Mouse (Mus musculus): ENCODE measurements around the gene Serpine1. TPM values are rescaled to one million over a fixed set of nuclear protein-coding genes. Genes with fewer than 3 reads are reported as not detected.

Gene Serpine1
- polyA plus RNA-seq, 1 experiment from 2014 or later: not detected

- Histone ChIP-seq H3K36me3 (ENCODE audit: control insufficient read depth, insufficient read depth, low read length) (no peaks in the 10 kb centered on the region), H3K9me3 (ENCODE audit: control insufficient read depth, low read length) (no peaks in the 10 kb centered on the region), H3K27ac (ENCODE audit: low read depth, low read length) (no peak overlapping the region), H3K4me2 (ENCODE audit: low read depth) (no peak overlapping the region), H3K4me1 (ENCODE audit: control insufficient read depth, insufficient read depth, low read length) (no peaks in the 10 kb centered on the region), H3K9ac (ENCODE audit: low read length) (no peak overlapping the region), H3K4me3 (ENCODE audit: low read depth, low read length) (no peak overlapping the region), H3K27me3 (ENCODE audit: control insufficient read depth, insufficient read depth, low read length) (no peaks in the 10 kb centered on the region)
- ATAC-seq (ENCODE audit: insufficient read depth, low FRiP score, low TSS enrichment): no peak
- no peak for DNase-seq (ENCODE audit: low spot score)
- 90% methylated on average over 8 of the region's 8 CpGs for WGBS
Measured at GRCm38 (mm10) chr5:137087410-137087809, 15.3 kb upstream of the Serpine1 start.

- 81% methylated on average over 3 of the region's 3 CpGs for WGBS
- no peaks in the 10 kb centered on the region for H3K9me3 ChIP-seq (ENCODE audit: control insufficient read depth, low read length)
Measured at GRCm38 (mm10) chr5:137085731-137086130, 13.7 kb upstream of the Serpine1 start.

GRCm38 (mm10) chr5:137085021-137085420, 13.0 kb upstream of the Serpine1 start:
- Histone ChIP-seq H3K27me3 (ENCODE audit: control insufficient read depth, insufficient read depth, low read length) (no peaks in the 10 kb centered on the region), H3K27ac (ENCODE audit: low read depth, low read length) (no peak overlapping the region), H3K4me3 (ENCODE audit: low read depth, low read length) (no peak overlapping the region), H3K9ac (ENCODE audit: low read length) (no peak overlapping the region), H3K9me3 (ENCODE audit: control insufficient read depth, low read length) (no peaks in the 10 kb centered on the region), H3K4me2 (ENCODE audit: low read depth) (no peak overlapping the region), H3K4me1 (ENCODE audit: control insufficient read depth, insufficient read depth, low read length) (no peaks in the 10 kb centered on the region), H3K36me3 (ENCODE audit: control insufficient read depth, insufficient read depth, low read length) (no peaks in the 10 kb centered on the region)
- ATAC-seq (ENCODE audit: insufficient read depth, low FRiP score, low TSS enrichment) (no peak), DNase-seq (ENCODE audit: low spot score) (no peak)
- 81% methylated on average over 6 of the region's 6 CpGs for WGBS

More at GRCm38 (mm10) chr5:137085731-137086130, 13.7 kb upstream of the Serpine1 start:
- Histone ChIP-seq H3K27me3 (ENCODE audit: control insufficient read depth, insufficient read depth, low read length) (no peaks in the 10 kb centered on the region), H3K36me3 (ENCODE audit: control insufficient read depth, insufficient read depth, low read length) (no peaks in the 10 kb centered on the region), H3K27ac (ENCODE audit: low read depth, low read length) (no peak overlapping the region), H3K9ac (ENCODE audit: low read length) (no peak overlapping the region), H3K4me3 (ENCODE audit: low read depth, low read length) (no peak overlapping the region), H3K4me2 (ENCODE audit: low read depth) (no peak overlapping the region), H3K4me1 (ENCODE audit: control insufficient read depth, insufficient read depth, low read length) (no peaks in the 10 kb centered on the region)
- DNase-seq (ENCODE audit: low spot score) (no peak), ATAC-seq (ENCODE audit: insufficient read depth, low FRiP score, low TSS enrichment) (no peak)

GRCm38 (mm10) chr5:137083051-137083450, 11.0 kb upstream of the Serpine1 start:
- no peak overlapping the region for H3K4me3 ChIP-seq (ENCODE audit: low read depth, low read length)
- H3K27me3 ChIP-seq (ENCODE audit: control insufficient read depth, insufficient read depth, low read length): no peaks in the 10 kb centered on the region
- no peak for ATAC-seq (ENCODE audit: insufficient read depth, low FRiP score, low TSS enrichment)
- no peak overlapping the region for H3K9ac ChIP-seq (ENCODE audit: low read length)
- 86% methylated on average over 4 of the region's 4 CpGs for WGBS
- DNase-seq (ENCODE audit: low spot score): no peak
- no peaks in the 10 kb centered on the region for H3K36me3 ChIP-seq (ENCODE audit: control insufficient read depth, insufficient read depth, low read length)
- H3K9me3 ChIP-seq (ENCODE audit: control insufficient read depth, low read length): no peaks in the 10 kb centered on the region
- H3K4me2 ChIP-seq (ENCODE audit: low read depth): no peak overlapping the region
- no peaks in the 10 kb centered on the region for H3K4me1 ChIP-seq (ENCODE audit: control insufficient read depth, insufficient read depth, low read length)
- no peak overlapping the region for H3K27ac ChIP-seq (ENCODE audit: low read depth, low read length)

GRCm38 (mm10) chr5:137079849-137080248, 7.8 kb upstream of the Serpine1 start:
- 57% methylated on average over 5 of the region's 5 CpGs for WGBS
- H3K4me2 ChIP-seq (ENCODE audit: low read depth): no peak overlapping the region
- H3K27me3 ChIP-seq (ENCODE audit: control insufficient read depth, insufficient read depth, low read length): no peaks in the 10 kb centered on the region
- no peaks in the 10 kb centered on the region for H3K36me3 ChIP-seq (ENCODE audit: control insufficient read depth, insufficient read depth, low read length)
- H3K4me3 ChIP-seq (ENCODE audit: low read depth, low read length): no peak overlapping the region
- no peaks in the 10 kb centered on the region for H3K9me3 ChIP-seq (ENCODE audit: control insufficient read depth, low read length)
- no peak overlapping the region for H3K9ac ChIP-seq (ENCODE audit: low read length)
- no peaks in the 10 kb centered on the region for H3K4me1 ChIP-seq (ENCODE audit: control insufficient read depth, insufficient read depth, low read length)
- no peak for DNase-seq (ENCODE audit: low spot score)
- no peak for ATAC-seq (ENCODE audit: insufficient read depth, low FRiP score, low TSS enrichment)
- no peak overlapping the region for H3K27ac ChIP-seq (ENCODE audit: low read depth, low read length)

GRCm38 (mm10) chr5:137078616-137079015, 6.5 kb upstream of the Serpine1 start:
- Histone ChIP-seq H3K9me3 (ENCODE audit: control insufficient read depth, low read length) (no peaks in the 10 kb centered on the region), H3K36me3 (ENCODE audit: control insufficient read depth, insufficient read depth, low read length) (no peaks in the 10 kb centered on the region), H3K4me3 (ENCODE audit: low read depth, low read length) (no peak overlapping the region), H3K9ac (ENCODE audit: low read length) (no peak overlapping the region), H3K27ac (ENCODE audit: low read depth, low read length) (no peak overlapping the region), H3K4me2 (ENCODE audit: low read depth) (no peak overlapping the region), H3K4me1 (ENCODE audit: control insufficient read depth, insufficient read depth, low read length) (no peaks in the 10 kb centered on the region), H3K27me3 (ENCODE audit: control insufficient read depth, insufficient read depth, low read length) (no peaks in the 10 kb centered on the region)
- no peak for ATAC-seq (ENCODE audit: insufficient read depth, low FRiP score, low TSS enrichment)
- DNase-seq (ENCODE audit: low spot score): no peak
- WGBS: 73% methylated on average over 6 of the region's 6 CpGs

GRCm38 (mm10) chr5:137078041-137078440, 6.0 kb upstream of the Serpine1 start:
- ATAC-seq (ENCODE audit: insufficient read depth, low FRiP score, low TSS enrichment): no peak
- WGBS: 91% methylated on average over 14 of the region's 14 CpGs
- Histone ChIP-seq H3K27ac (ENCODE audit: low read depth, low read length) (no peak overlapping the region), H3K9ac (ENCODE audit: low read length) (no peak overlapping the region), H3K9me3 (ENCODE audit: control insufficient read depth, low read length) (no peaks in the 10 kb centered on the region), H3K4me3 (ENCODE audit: low read depth, low read length) (no peak overlapping the region), H3K27me3 (ENCODE audit: control insufficient read depth, insufficient read depth, low read length) (no peaks in the 10 kb centered on the region), H3K4me2 (ENCODE audit: low read depth) (no peak overlapping the region), H3K36me3 (ENCODE audit: control insufficient read depth, insufficient read depth, low read length) (no peaks in the 10 kb centered on the region), H3K4me1 (ENCODE audit: control insufficient read depth, insufficient read depth, low read length) (no peaks in the 10 kb centered on the region)
- DNase-seq (ENCODE audit: low spot score): no peak

GRCm38 (mm10) chr5:137077187-137077586, 5.1 kb upstream of the Serpine1 start:
- Histone ChIP-seq H3K9me3 (ENCODE audit: control insufficient read depth, low read length) (no peaks in the 10 kb centered on the region), H3K4me2 (ENCODE audit: low read depth) (no peak overlapping the region; the same call in 1 of the 2 replicates), H3K36me3 (ENCODE audit: control insufficient read depth, insufficient read depth, low read length) (no peaks in the 10 kb centered on the region), H3K4me1 (ENCODE audit: control insufficient read depth, insufficient read depth, low read length) (no peaks in the 10 kb centered on the region), H3K4me3 (ENCODE audit: low read depth, low read length) (no peak overlapping the region), H3K27me3 (ENCODE audit: control insufficient read depth, insufficient read depth, low read length) (no peaks in the 10 kb centered on the region), H3K9ac (ENCODE audit: low read length) (no peak overlapping the region), H3K27ac (ENCODE audit: low read depth, low read length) (no peak overlapping the region)
- ATAC-seq (ENCODE audit: insufficient read depth, low FRiP score, low TSS enrichment): no peak
- WGBS: 92% methylated on average over 7 of the region's 7 CpGs
- no peak for DNase-seq (ENCODE audit: low spot score)

GRCm38 (mm10) chr5:137076191-137076930, 4.3 kb upstream of the Serpine1 start:
- Histone ChIP-seq H3K27me3 (ENCODE audit: control insufficient read depth, insufficient read depth, low read length) (no peaks in the 10 kb centered on the region), H3K27ac (ENCODE audit: low read depth, low read length) (no peak overlapping the region), H3K4me2 (ENCODE audit: low read depth) (no peak overlapping the region), H3K9me3 (ENCODE audit: control insufficient read depth, low read length) (no peaks in the 10 kb centered on the region), H3K9ac (ENCODE audit: low read length) (no peak overlapping the region), H3K4me3 (ENCODE audit: low read depth, low read length) (no peak overlapping the region), H3K36me3 (ENCODE audit: control insufficient read depth, insufficient read depth, low read length) (no peaks in the 10 kb centered on the region), H3K4me1 (ENCODE audit: control insufficient read depth, insufficient read depth, low read length) (no peaks in the 10 kb centered on the region)
- ATAC-seq (ENCODE audit: insufficient read depth, low FRiP score, low TSS enrichment) (no peak), DNase-seq (ENCODE audit: low spot score) (no peak)
- WGBS: 53% methylated on average over 12 of the region's 12 CpGs

Measured in neural tube, embryonic 11.5 days (tissue).